Mouse (Mus musculus): ENCODE measurements around the gene Asb16. TPM values are rescaled to one million over a fixed set of nuclear protein-coding genes. Genes with fewer than 3 reads are reported as not detected.

Gene Asb16
- polyA plus RNA-seq, 1 experiment from 2014 or later = 0.16 TPM

GRCm38 (mm10) chr11:102319941-102320685 is 51.6 kb downstream of the Asb16 start:
- H3K27me3 ChIP-seq = no peaks in the 10 kb centered on the region
- no peak for ATAC-seq (ENCODE audit: insufficient number of reproducible peaks, insufficient read depth, low FRiP score, low TSS enrichment, low read depth)

GRCm38 (mm10) chr11:102320686-102321005 is 52.1 kb downstream of the Asb16 start:
- Histone ChIP-seq H3K9me3 (no peaks in the 10 kb centered on the region), H3K4me1 (replicated peaks) (peaks cover 20% of the 10 kb centered on the region), H3K27me3 (no peaks in the 10 kb centered on the region), H3K36me3 (no peaks in the 10 kb centered on the region), H3K9ac (replicated peaks) (peak overlapping the region; percentile 100; the same call in 1 of the 2 replicates), H3K4me2 (peak overlapping the region; percentile 93), H3K27ac (peak overlapping the region; percentile 100), H3K4me3 (replicated peaks) (peak overlapping the region; percentile 100)
- WGBS = 18% methylated on average over 10 of the region's 10 CpGs
- ATAC-seq (ENCODE audit: insufficient number of reproducible peaks, insufficient read depth, low FRiP score, low TSS enrichment, low read depth) = no peak

More at GRCm38 (mm10) chr11:102319941-102320685, 51.6 kb downstream of the Asb16 start:
- peaks cover 3% of the 10 kb centered on the region; the same call in 1 of the 2 replicates for H3K36me3 ChIP-seq
- H3K4me1 ChIP-seq (replicated peaks) = peaks cover 25% of the 10 kb centered on the region
- H3K9ac ChIP-seq (replicated peaks) = peak overlapping the region; percentile 100
- under 1% methylated on average over 38 of the region's 38 CpGs for WGBS
- no peaks in the 10 kb centered on the region for H3K9me3 ChIP-seq
- peak overlapping the region; percentile 100 for H3K27ac ChIP-seq
- H3K4me3 ChIP-seq (replicated peaks) = peak overlapping the region; percentile 100
- H3K4me2 ChIP-seq = peak overlapping the region; percentile 93

GRCm38 (mm10) chr11:102321931-102322330 is 53.4 kb downstream of the Asb16 start:
- Histone ChIP-seq H3K4me3 (replicated peaks) (no peak overlapping the region), H3K9me3 (no peaks in the 10 kb centered on the region), H3K9ac (replicated peaks) (no peak overlapping the region), H3K27ac (no peak overlapping the region), H3K27me3 (no peaks in the 10 kb centered on the region), H3K4me2 (no peak overlapping the region), H3K4me1 (replicated peaks) (peaks cover 12% of the 10 kb centered on the region), H3K36me3 (no peaks in the 10 kb centered on the region)
- no peak for ATAC-seq (ENCODE audit: insufficient number of reproducible peaks, insufficient read depth, low FRiP score, low TSS enrichment, low read depth)
- WGBS = 73% methylated on average over 6 of the region's 6 CpGs

GRCm38 (mm10) chr11:102323516-102323915 is 55.0 kb downstream of the Asb16 start:
- Histone ChIP-seq H3K4me3 (replicated peaks) (no peak overlapping the region), H3K9me3 (no peaks in the 10 kb centered on the region), H3K9ac (replicated peaks) (no peak overlapping the region), H3K4me2 (no peak overlapping the region), H3K27me3 (no peaks in the 10 kb centered on the region), H3K4me1 (replicated peaks) (peaks cover 12% of the 10 kb centered on the region), H3K36me3 (no peaks in the 10 kb centered on the region), H3K27ac (no peak overlapping the region)
- no peak for ATAC-seq (ENCODE audit: insufficient number of reproducible peaks, insufficient read depth, low FRiP score, low TSS enrichment, low read depth)
- WGBS = 67% methylated on average over 1 of the region's 1 CpGs

GRCm38 (mm10) chr11:102327250-102327649 is 58.7 kb downstream of the Asb16 start:
- H3K9ac ChIP-seq (replicated peaks) = no peak overlapping the region
- no peaks in the 10 kb centered on the region for H3K9me3 ChIP-seq
- no peaks in the 10 kb centered on the region for H3K36me3 ChIP-seq
- no peak overlapping the region for H3K4me2 ChIP-seq
- ATAC-seq (ENCODE audit: insufficient number of reproducible peaks, insufficient read depth, low FRiP score, low TSS enrichment, low read depth) = no peak
- H3K4me1 ChIP-seq (replicated peaks) = no peaks in the 10 kb centered on the region
- no peak overlapping the region for H3K27ac ChIP-seq
- 65% methylated on average over 5 of the region's 5 CpGs for WGBS
- no peaks in the 10 kb centered on the region for H3K27me3 ChIP-seq
- no peak overlapping the region for H3K4me3 ChIP-seq (replicated peaks)

- Histone ChIP-seq H3K9me3 (no peaks in the 10 kb centered on the region), H3K4me3 (replicated peaks) (no peak overlapping the region), H3K9ac (replicated peaks) (no peak overlapping the region), H3K36me3 (no peaks in the 10 kb centered on the region), H3K27ac (no peak overlapping the region), H3K27me3 (no peaks in the 10 kb centered on the region), H3K4me2 (no peak overlapping the region), H3K4me1 (replicated peaks) (no peaks in the 10 kb centered on the region)
- 84% methylated on average over 7 of the region's 7 CpGs for WGBS
- ATAC-seq (ENCODE audit: insufficient number of reproducible peaks, insufficient read depth, low FRiP score, low TSS enrichment, low read depth) = no peak
Observed at GRCm38 (mm10) chr11:102327839-102328238, 59.3 kb downstream of the Asb16 start.

Small RNA genes lying within 50 kb of the gene (microRNA-seq; reads per million reads assigned to microRNA genes)
- 0.70 reads per million for gene Mir8101

Other genes with a start within 250 kb of the Asb16 start
- gene Mpp3, start 240.3 kb upstream of the Asb16 start, polyA plus RNA-seq (2016; fragmentation: Nextera tagmentation; extraction: Ambion mirVana) = 13.7 and 16.3 TPM in 2 replicates
- gene Cd300lg, start 227.2 kb upstream of the Asb16 start, polyA plus RNA-seq (2016; fragmentation: Nextera tagmentation; extraction: Ambion mirVana) = 0.40 and 0.70 TPM in 2 replicates
- gene Mpp2, start 180.2 kb upstream of the Asb16 start, polyA plus RNA-seq (2016; fragmentation: Nextera tagmentation; extraction: Ambion mirVana) = 12.6 and 14.3 TPM in 2 replicates
- gene Ppy, start 167.4 kb upstream of the Asb16 start, polyA plus RNA-seq (2016; fragmentation: Nextera tagmentation; extraction: Ambion mirVana) = not detected in 2 replicates
- gene Pyy, start 160.9 kb upstream of the Asb16 start, polyA plus RNA-seq (2016; fragmentation: Nextera tagmentation; extraction: Ambion mirVana) = not detected in 2 replicates
- gene Nags, start 123.2 kb upstream of the Asb16 start, polyA plus RNA-seq (2016; fragmentation: Nextera tagmentation; extraction: Ambion mirVana) = 0.24 TPM in 1 of 2 replicates, not detected in the other
- 40.6 and 44.2 TPM in 2 replicates for gene Tmem101, start 112.3 kb upstream of the Asb16 start, polyA plus RNA-seq (2016; fragmentation: Nextera tagmentation; extraction: Ambion mirVana)
- gene Lsm12, start 83.4 kb upstream of the Asb16 start, polyA plus RNA-seq (2016; fragmentation: Nextera tagmentation; extraction: Ambion mirVana) = 103 TPM in 2 replicates
- gene G6pc3, start 79.1 kb upstream of the Asb16 start, polyA plus RNA-seq (2016; fragmentation: Nextera tagmentation; extraction: Ambion mirVana) = 36.6 and 36.8 TPM in 2 replicates
- gene Hdac5, start 38.6 kb upstream of the Asb16 start, polyA plus RNA-seq (2016; fragmentation: Nextera tagmentation; extraction: Ambion mirVana) = 58.1 and 64.3 TPM in 2 replicates
- gene BC030867, start 19.9 kb upstream of the Asb16 start, polyA plus RNA-seq (2016; fragmentation: Nextera tagmentation; extraction: Ambion mirVana) = 21.7 and 23.5 TPM in 2 replicates
- gene Tmub2, start 16.2 kb downstream of the Asb16 start, polyA plus RNA-seq (2016; fragmentation: Nextera tagmentation; extraction: Ambion mirVana) = 47.4 and 48.9 TPM in 2 replicates
- 22.3 and 22.9 TPM in 2 replicates for gene Atxn7l3, start 27.9 kb downstream of the Asb16 start, polyA plus RNA-seq (2016; fragmentation: Nextera tagmentation; extraction: Ambion mirVana)
- 101 TPM in 2 replicates for gene Ubtf, start 51.0 kb downstream of the Asb16 start, polyA plus RNA-seq (2016; fragmentation: Nextera tagmentation; extraction: Ambion mirVana)
- gene Slc4a1, start 97.5 kb downstream of the Asb16 start, polyA plus RNA-seq (2016; fragmentation: Nextera tagmentation; extraction: Ambion mirVana) = 22.6 and 25.0 TPM in 2 replicates
- 1.7 and 2.3 TPM in 2 replicates for gene Rundc3a, start 124.7 kb downstream of the Asb16 start, polyA plus RNA-seq (2016; fragmentation: Nextera tagmentation; extraction: Ambion mirVana)
- 164 and 174 TPM in 2 replicates for gene Slc25a39, start 139.2 kb downstream of the Asb16 start, polyA plus RNA-seq (2016; fragmentation: Nextera tagmentation; extraction: Ambion mirVana)
- 101 and 106 TPM in 2 replicates for gene Grn, start 161.6 kb downstream of the Asb16 start, polyA plus RNA-seq (2016; fragmentation: Nextera tagmentation; extraction: Ambion mirVana)
- gene Fam171a2, start 178.9 kb downstream of the Asb16 start, polyA plus RNA-seq (2016; fragmentation: Nextera tagmentation; extraction: Ambion mirVana) = 9.7 and 10.7 TPM in 2 replicates
- 6.9 and 7.0 TPM in 2 replicates for gene Itga2b, start 201.4 kb downstream of the Asb16 start, polyA plus RNA-seq (2016; fragmentation: Nextera tagmentation; extraction: Ambion mirVana)